Mouse (Mus musculus) CH12.LX (cell line): ENCODE measurements around the gene Nhsl1. TPM values are rescaled to one million over a fixed set of nuclear protein-coding genes. Genes with fewer than 3 reads are reported as not detected.

Experiments used
- DNase-seq: peaks from one replicate; pipeline ENCODE4 v3.0.0-alpha.2; 2013; ENCODE audit errors: extremely low read depth
- H3K27ac ChIP-seq: 2 replicates; pipeline ENCODE4 v1.5.1; 2012; ENCODE audit warnings: low read depth, mild to moderate bottlenecking, control low read depth, moderate library complexity; ENCODE audit not compliant: insufficient read depth
- H3K27me3 ChIP-seq: replicated peaks from 2 replicates; pipeline ENCODE3; 2012; ENCODE audit warnings: inconsistent platforms
- H3K36me3 ChIP-seq, 2 experiments: replicated peaks in 1 of 2; 2 replicates each; pipeline versions ENCODE3 to v1.6.1; 2012; ENCODE audit warnings: inconsistent platforms in 1 of 2, low read length in 1 of 2, mild to moderate bottlenecking in 1 of 2, mixed read lengths in 1 of 2, moderate library complexity in 1 of 2; ENCODE audit not compliant: control insufficient read depth in 1 of 2, insufficient read depth in 1 of 2
- H3K4me1 ChIP-seq, 2 experiments: 2 replicates each; pipeline ENCODE4 v1.6.1; 2012; ENCODE audit warnings: inconsistent platforms in 1 of 2, moderate library complexity in 1 of 2; ENCODE audit not compliant: insufficient read depth in 2 of 2, control insufficient read depth in 1 of 2
- H3K4me2 ChIP-seq: 2 replicates; pipeline ENCODE4 v1.6.1; 2012; ENCODE audit warnings: low read depth, mild to moderate bottlenecking, control low read depth; ENCODE audit not compliant: poor library complexity, insufficient read depth, severe bottlenecking
- H3K4me3 ChIP-seq, 3 experiments: fragments of 150-350 bp in 1 of 3; sonication (generic) in 1 of 3; replicated peaks in 1 of 3; 2 replicates each; pipeline versions ENCODE3 to v1.5.1; 2011 to 2012; ENCODE audit warnings: low read depth in 2 of 3, low read length in 2 of 3, mild to moderate bottlenecking in 2 of 3, moderate library complexity in 2 of 3, control low read depth in 1 of 3, improper control_type of control experiment in 1 of 3, inconsistent platforms in 1 of 3, mixed read lengths in 1 of 3; ENCODE audit not compliant: poor library complexity in 1 of 3
- H3K79me2 ChIP-seq: replicated peaks from 2 replicates; pipeline ENCODE4 v1.6.1; 2012; ENCODE audit warnings: mild to moderate bottlenecking, moderate library complexity; ENCODE audit not compliant: control insufficient read depth, poor library complexity, insufficient read depth, severe bottlenecking; ENCODE audit errors: extremely low read depth
- H3K9ac ChIP-seq: 2 replicates; pipeline ENCODE4 v1.6.1; 2012; ENCODE audit warnings: low read depth, mild to moderate bottlenecking, control low read depth, moderate library complexity; ENCODE audit not compliant: insufficient read depth
- H3K9me3 ChIP-seq: replicated peaks from 2 replicates; pipeline ENCODE3; 2012; ENCODE audit warnings: low read length, inconsistent platforms, mixed read lengths
- CTCF ChIP-seq, 2 experiments: IDR thresholded peaks in 1 of 2; conservative IDR thresholded peaks in 1 of 2; 2 replicates each; pipeline ENCODE4 v1.5.1; 2011 to 2012; ENCODE audit warnings: low read depth in 2 of 2, low read length in 2 of 2, improper control_type of control experiment in 1 of 2, inconsistent platforms in 1 of 2, mild to moderate bottlenecking in 1 of 2, moderate library complexity in 1 of 2
- EP300 ChIP-seq: IDR thresholded peaks from 2 replicates; pipeline ENCODE4 v1.6.1; 2011; ENCODE audit warnings: low read length, improper control_type of control experiment
- MAZ ChIP-seq: IDR thresholded peaks from 2 replicates; pipeline ENCODE4 v1.6.1; 2012; ENCODE audit warnings: low read depth, mild to moderate bottlenecking, inconsistent platforms, low read length, improper control_type of control experiment, moderate library complexity
- MEF2A ChIP-seq: IDR thresholded peaks from 2 replicates; pipeline ENCODE4 v1.6.1; 2014; ENCODE audit warnings: low read depth, mild to moderate bottlenecking, inconsistent platforms, low read length, improper control_type of control experiment, borderline replicate concordance
- MXI1 ChIP-seq: IDR thresholded peaks from 2 replicates; pipeline ENCODE4 v1.6.1; 2011; ENCODE audit warnings: mild to moderate bottlenecking, low read depth, low read length, improper control_type of control experiment
- PAX5 ChIP-seq: IDR thresholded peaks from 2 replicates; pipeline ENCODE4 v1.6.1; 2012; ENCODE audit warnings: low read length, inconsistent platforms, mixed read lengths
- RCOR1 ChIP-seq: conservative IDR thresholded peaks from 2 replicates; pipeline ENCODE4 v1.6.1; 2012; ENCODE audit warnings: low read depth, mild to moderate bottlenecking, inconsistent platforms, low read length, improper control_type of control experiment
- SIN3A ChIP-seq: IDR thresholded peaks from 2 replicates; pipeline ENCODE4 v1.6.1; 2012; ENCODE audit warnings: low read length, improper control_type of control experiment, inconsistent platforms
- SMC3 ChIP-seq: IDR thresholded peaks from 2 replicates; pipeline ENCODE4 v1.6.1; 2011; ENCODE audit warnings: low read depth, low read length, improper control_type of control experiment
- TBP ChIP-seq: conservative IDR thresholded peaks from 2 replicates; pipeline ENCODE4 v1.6.1; 2011; ENCODE audit warnings: low read depth, low read length, improper control_type of control experiment
- UBTF ChIP-seq: IDR thresholded peaks from 2 replicates; pipeline ENCODE4 v1.6.1; 2012; ENCODE audit warnings: low read depth, mild to moderate bottlenecking, inconsistent platforms, low read length, improper control_type of control experiment, moderate library complexity
- USF2 ChIP-seq: conservative IDR thresholded peaks from 2 replicates; pipeline ENCODE4 v1.6.1; 2011; ENCODE audit warnings: low read depth, low read length, improper control_type of control experiment
- ZKSCAN1 ChIP-seq: IDR thresholded peaks from 2 replicates; pipeline ENCODE4 v1.6.1; 2012; ENCODE audit warnings: low read depth, inconsistent platforms, low read length, improper control_type of control experiment, borderline replicate concordance
- dilution Hi-C: fragments of 300-500 bp; cut with MboI; formaldehyde crosslinking; loops from 2 replicates; pipeline ENCODE4 v1.14.3; 2020; ENCODE audit warnings: low sequenced_read_pairs; ENCODE audit not compliant: extremely low pct_unique_long_range_greater_than_20kb, extremely low pct_ligation_motif_present
- in situ Hi-C: fragments of 300-500 bp; cut with MboI; formaldehyde crosslinking; loops from 3 replicates; pipeline ENCODE4 v1.14.3; 2019; ENCODE audit warnings: low sequenced_read_pairs, low pct_ligation_motif_present, low pct_unique_long_range_greater_than_20kb, mixed read lengths
- polyA plus RNA-seq: library from polyadenylated mRNA; unstranded; fragments of >175 nt; gene quantifications from 2 replicates; pipeline ENCODE4 v1.2.1, GENCODE M21; 2012; ENCODE audit warnings: low read depth; ENCODE audit not compliant: insufficient read length
- total RNA-seq, 2 experiments: library from RNA; depleted of rRNA; stranded (reverse); fragments of 300-350 nt in 1 of 2; fragments of >200 nt in 1 of 2; gene quantifications; 2 replicates each; pipeline ENCODE4 v1.2.3; 2012 to 2014

Nhsl1 gene
- total and polyA plus RNA-seq, 3 experiments = 0.13 to 0.19 (median 0.15) TPM

GRCm38 (mm10) chr10:18365432-18365831 is 46.6 kb downstream of the Nhsl1 start:
- no peaks in the 10 kb centered on the region for H3K79me2 ChIP-seq
- no peak overlapping the region for H3K27ac ChIP-seq
- H3K36me3 ChIP-seq = no peaks in the 10 kb centered on the region
- H3K4me1 ChIP-seq = no peaks in the 10 kb centered on the region; a peak in 1 of 4 replicates
- in situ Hi-C loops = no loop called here
- dilution Hi-C loops = no loop called here
- no peaks in the 10 kb centered on the region for H3K9me3 ChIP-seq
- TF ChIP-seq TBP (no peak), RCOR1 (no peak)
- no peak overlapping the region for H3K4me2 ChIP-seq
- no peaks in the 10 kb centered on the region for H3K27me3 ChIP-seq
- no peak overlapping the region for H3K4me3 ChIP-seq
- DNase-seq = no peak
- H3K9ac ChIP-seq = no peak overlapping the region

DNA sequence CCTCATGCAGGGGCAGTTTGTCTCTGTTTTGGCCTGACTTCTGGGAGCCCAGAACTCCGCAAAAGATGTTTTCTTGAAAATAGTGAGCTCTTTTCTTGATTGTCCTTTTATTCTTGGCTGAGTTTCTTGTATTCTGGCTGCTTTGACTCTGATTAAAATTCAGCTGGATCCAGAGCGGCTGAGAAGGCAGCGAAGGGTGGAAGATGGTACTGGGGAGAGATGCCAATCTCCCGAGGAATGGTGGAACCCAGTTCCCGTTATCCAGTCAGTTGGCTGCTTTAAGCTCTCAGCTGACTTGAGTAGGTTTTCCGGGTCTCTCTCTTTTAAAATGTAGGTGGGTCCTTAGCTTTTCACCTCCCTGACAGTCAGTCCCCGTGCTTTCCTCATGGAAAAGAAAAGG is 47.9 kb downstream of the Nhsl1 start:
- no peak overlapping the region for H3K4me3 ChIP-seq
- no peak overlapping the region for H3K4me2 ChIP-seq
- DNase-seq = no peak
- dilution Hi-C loops = no loop called here
- H3K4me1 ChIP-seq = peaks cover 0 to under 1% of the 10 kb centered on the region in 2 experiments; a peak in 1 of 4 replicates
- no peaks in the 10 kb centered on the region for H3K36me3 ChIP-seq
- no peaks in the 10 kb centered on the region for H3K79me2 ChIP-seq
- no peaks in the 10 kb centered on the region for H3K27me3 ChIP-seq
- no peak overlapping the region for H3K9ac ChIP-seq
- no peak overlapping the region for H3K27ac ChIP-seq
- TF ChIP-seq CTCF (conservative IDR thresholded peaks at IDR 0.05 in 1 of 2, IDR thresholded peaks at IDR 0.05 in 1 of 2; ENCODE audit: low read depth in 2 of 2, low read length in 2 of 2) (no peak), MAZ (no peak), EP300 (no peak), PAX5 (no peak), MEF2A (no peak), UBTF (no peak), ZKSCAN1 (no peak), USF2 (no peak)
- TF ChIP-seq, all 38 proteins: peak for 0
- in situ Hi-C loops = no loop called here
- no peaks in the 10 kb centered on the region for H3K9me3 ChIP-seq

- in situ Hi-C loops (no loop called here), dilution Hi-C loops (no loop called here)
- no peak overlapping the region for H3K27ac ChIP-seq
These were observed 49.3 kb downstream of the Nhsl1 start for GRCm38 (mm10) chr10:18368111-18368510.

More at GRCm38 (mm10) chr10:18368111-18368510, 49.3 kb downstream of the Nhsl1 start:
- H3K36me3 ChIP-seq = no peaks in the 10 kb centered on the region
- H3K4me2 ChIP-seq = no peak overlapping the region
- no peak overlapping the region for H3K9ac ChIP-seq
- no peak overlapping the region for H3K4me3 ChIP-seq
- no peak for TF ChIP-seq MXI1
- TF ChIP-seq SMC3 = no peak
- TF ChIP-seq SIN3A = no peak
- no peak for TF ChIP-seq ZKSCAN1
- no peak for TF ChIP-seq TBP
- TF ChIP-seq, all 38 proteins: peak for 0
- no peaks in the 10 kb centered on the region for H3K79me2 ChIP-seq
- no peak for DNase-seq
- no peaks in the 10 kb centered on the region for H3K27me3 ChIP-seq
- H3K4me1 ChIP-seq = peaks cover 2 to 3% of the 10 kb centered on the region in 2 experiments; a peak in 2 of 4 replicates
- no peaks in the 10 kb centered on the region for H3K9me3 ChIP-seq
